Mouse (Mus musculus): ENCODE data around the gene 1700003E16Rik.

The 1700003E16Rik gene

DNA sequence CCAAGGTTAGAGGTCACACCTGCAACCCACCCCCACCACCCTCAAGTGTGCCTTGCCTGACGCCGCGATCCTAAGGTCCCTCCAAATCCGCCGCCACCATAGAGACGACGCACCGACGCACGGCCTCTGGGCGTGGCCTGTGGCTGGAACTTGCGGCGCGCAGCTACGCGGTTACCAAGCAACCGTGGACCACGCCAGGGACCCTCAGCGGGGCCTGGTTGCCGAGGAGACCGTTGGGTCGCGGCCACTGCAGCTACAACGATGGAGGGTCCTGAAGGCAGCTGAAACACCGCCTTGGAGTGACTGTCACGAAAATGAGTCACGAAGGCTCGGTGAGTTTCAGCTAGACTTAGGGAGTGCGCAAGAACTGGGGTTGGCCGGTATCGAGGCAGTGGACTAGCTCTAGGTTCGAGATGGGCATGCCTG is at the start of gene 1700003E16Rik, which contains the start of gene Wdr54:
1700003E16Rik (plus strand) TSS at position 146 of the 426 bp plus-strand sequence.
Wdr54 (minus strand) TSS at position 139 of the 426 bp plus-strand sequence.
- DNase-seq (ENCODE audit: low read depth in 2 of 2, low spot score in 2 of 2), result no peak

DNA sequence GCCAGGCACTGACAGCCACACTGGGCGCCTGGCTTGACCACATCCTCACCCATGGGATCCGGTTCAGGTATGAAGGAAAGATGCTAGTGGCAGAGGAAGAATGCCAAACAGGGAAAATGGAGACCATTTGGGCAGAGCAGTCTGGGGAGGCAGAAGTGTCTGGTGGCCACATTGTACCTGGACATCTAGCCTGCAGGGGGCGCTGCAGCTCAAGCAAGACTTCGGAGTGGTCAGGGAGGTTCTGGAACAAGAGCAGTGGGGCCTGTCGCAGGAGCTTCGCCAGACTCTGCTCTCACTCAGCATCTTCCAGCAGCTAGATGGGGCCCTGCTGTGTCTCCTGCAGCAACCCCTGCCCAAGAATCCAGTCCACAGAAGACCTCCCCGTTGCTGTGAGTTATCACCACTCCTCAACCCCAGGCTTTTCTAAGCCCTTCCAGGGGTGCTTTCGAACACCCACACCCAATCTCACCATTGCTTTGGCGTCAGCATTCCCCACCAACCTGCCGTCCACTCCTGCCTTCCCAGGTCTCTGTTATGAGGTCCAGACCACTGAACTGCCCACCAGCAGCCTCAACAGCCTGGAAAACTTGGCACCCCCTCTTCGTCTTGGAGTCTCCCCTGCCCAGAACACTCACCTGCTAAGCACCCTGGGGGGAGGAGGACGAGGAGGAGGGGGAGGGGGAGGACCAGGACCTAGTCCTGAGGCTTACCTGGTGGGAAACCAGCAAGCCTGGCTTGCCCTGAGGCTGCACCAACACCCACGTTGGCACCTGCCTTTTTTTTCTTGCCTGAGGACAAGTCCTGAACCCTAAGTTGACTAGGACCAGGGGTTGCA is 48.4 kb upstream of the 1700003E16Rik start:
- peak; percentile 81 for DNase-seq (ENCODE audit: low read depth in 2 of 2, low spot score in 2 of 2)

DNA sequence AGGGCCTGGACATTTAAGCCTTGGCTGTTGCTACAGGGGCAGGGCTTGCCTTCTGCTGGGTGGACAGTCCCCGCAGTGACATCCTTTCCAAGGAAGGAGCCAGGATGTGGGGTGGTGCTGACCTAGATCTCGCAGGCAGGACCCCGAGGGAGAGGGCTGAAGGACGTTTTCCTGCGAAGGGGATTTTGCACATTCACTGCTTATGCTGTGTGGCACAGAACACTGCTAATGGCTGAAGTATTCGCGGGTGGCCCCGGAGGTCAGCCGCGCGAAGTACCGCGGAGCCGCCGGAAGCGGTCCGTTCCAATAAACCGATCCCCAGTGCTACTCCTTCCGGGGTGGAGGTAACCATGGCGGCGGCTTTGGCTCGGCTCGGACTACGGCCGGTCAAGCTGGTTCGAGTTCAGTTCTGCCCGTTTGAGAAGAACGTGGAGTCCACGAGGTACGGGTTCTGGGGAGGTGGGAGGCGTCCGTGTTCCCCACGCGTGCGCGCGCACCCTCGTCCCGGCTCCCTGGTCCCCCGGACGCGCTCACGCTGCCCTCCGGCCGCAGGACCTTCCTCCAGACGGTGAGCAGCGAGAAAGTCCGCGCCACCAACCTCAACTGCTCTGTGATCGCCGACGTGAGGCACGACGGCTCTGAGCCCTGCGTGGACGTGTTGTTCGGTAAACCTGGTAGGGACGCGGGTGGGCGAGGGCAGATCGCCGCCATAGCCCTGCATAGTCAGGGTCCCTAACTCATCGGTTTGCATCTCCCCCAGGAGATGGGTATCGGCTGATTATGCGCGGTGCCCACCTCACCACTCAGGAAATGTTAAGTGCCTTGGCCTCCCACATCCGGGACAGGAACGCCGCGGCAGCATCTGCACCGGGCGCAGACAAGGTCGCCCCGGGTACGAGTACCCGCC is 47.2 kb upstream of the 1700003E16Rik start, which contains the start of gene Mrpl53:
Mrpl53 (plus strand) TSS at position 279 of the 907 bp plus-strand sequence.
- peak; percentile 39 to 46 for DNase-seq (ENCODE audit: low read depth in 2 of 2, low spot score in 2 of 2)

DNA sequence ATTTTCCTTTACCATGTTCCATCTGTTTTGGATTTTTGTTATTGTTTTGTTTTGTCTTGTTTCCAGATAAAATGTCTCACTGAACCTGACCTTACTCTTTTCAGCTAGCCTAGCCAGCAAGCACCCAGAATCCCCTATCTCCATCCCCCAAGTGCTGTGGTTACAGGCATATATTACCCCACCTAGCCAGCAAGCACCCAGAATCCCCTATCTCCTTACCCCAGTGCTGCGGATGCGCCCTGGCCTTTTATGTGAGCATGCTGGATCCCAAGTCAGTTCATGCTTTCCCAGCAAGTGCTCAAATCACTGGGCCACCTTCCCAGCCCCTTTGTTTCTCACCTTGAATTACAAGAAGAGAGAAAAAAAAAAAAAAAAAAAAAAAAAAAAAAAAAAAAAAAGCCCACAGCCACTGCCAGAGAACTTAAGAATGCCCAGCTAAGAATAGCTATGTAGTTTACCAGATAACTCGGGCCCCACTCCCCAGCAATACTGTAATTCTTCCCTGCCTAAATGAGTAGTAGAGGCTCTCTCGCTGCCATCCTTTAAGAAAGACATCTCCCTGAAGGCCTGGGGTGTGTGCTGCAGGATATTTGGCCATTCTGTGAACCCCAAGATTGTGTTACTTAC is 44.6 kb upstream of the 1700003E16Rik start:
- DNase-seq (ENCODE audit: low read depth in 2 of 2, low spot score in 2 of 2), result no peak

DNA sequence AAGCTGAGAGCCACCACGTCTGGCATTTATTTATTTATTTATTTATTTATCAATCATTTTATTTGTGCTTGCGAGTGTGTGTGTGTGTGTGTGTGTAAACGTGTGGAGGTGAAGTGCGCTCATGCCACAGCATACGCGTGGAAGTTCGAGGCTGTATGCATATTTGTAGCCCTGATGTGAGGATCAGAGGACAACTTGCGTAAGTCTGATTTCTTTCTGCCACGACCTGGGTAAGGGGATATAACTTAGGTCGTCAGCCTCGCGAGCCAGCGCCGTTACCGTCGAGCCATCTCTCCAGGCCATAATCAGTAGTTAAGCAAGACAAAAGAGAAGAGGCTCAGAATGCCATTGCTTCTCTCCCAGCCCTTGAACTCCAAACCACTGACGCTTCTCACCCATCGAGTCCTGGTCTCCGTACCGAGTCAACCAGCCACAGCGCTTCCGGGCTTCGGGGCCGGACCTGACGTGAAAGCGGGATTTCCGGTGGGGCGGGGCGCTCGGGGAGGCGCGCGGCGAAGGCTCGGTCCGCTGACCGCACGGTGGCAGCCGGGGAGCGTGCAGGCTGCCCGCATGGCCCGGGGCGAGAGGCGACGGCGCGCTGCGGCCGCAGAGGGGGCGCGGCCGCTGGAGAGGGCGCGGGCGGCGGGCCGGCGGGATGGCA is 41.1 kb upstream of the 1700003E16Rik start, which contains the start of gene Mogs:
Mogs (plus strand) TSS at position 486 of the 661 bp plus-strand sequence.
- DNase-seq (ENCODE audit: low read depth in 2 of 2, low spot score in 2 of 2), result peak; percentile 77 to 79

DNA sequence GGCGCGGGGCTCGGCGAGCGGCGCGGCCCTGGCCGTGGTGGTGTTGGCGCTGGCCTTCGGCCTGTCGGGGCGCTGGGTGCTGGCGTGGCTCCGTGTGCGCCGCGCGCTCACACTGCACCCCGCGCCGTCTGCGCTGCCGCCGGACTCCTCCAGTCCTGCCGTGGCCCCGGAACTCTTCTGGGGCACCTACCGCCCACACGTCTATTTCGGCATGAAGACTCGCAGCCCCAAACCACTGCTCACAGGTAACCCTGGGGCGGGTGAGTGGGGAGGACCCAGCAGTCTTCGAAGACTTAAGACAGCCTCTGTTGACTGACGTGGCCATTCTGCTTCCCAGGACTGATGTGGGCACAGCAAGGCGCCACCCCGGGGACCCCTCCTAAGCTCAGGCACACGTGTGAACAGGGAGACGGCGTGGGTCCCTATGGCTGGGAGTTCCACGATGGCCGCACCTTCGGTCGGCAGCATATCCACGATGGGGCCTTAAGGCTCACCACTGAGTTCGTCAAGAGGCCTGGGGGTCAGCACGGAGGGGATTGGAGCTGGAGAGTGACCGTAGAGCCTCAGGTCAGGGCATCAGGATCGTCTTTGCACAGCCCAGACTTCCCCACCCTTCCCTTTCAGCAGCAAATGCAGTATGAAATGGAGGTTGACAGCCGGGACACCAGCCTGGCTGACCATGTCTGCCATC is 40.4 kb upstream of the 1700003E16Rik start:
- peak in 1 of 2 experiments; percentile 31 for DNase-seq (ENCODE audit: low read depth in 2 of 2, low spot score in 2 of 2)

DNA sequence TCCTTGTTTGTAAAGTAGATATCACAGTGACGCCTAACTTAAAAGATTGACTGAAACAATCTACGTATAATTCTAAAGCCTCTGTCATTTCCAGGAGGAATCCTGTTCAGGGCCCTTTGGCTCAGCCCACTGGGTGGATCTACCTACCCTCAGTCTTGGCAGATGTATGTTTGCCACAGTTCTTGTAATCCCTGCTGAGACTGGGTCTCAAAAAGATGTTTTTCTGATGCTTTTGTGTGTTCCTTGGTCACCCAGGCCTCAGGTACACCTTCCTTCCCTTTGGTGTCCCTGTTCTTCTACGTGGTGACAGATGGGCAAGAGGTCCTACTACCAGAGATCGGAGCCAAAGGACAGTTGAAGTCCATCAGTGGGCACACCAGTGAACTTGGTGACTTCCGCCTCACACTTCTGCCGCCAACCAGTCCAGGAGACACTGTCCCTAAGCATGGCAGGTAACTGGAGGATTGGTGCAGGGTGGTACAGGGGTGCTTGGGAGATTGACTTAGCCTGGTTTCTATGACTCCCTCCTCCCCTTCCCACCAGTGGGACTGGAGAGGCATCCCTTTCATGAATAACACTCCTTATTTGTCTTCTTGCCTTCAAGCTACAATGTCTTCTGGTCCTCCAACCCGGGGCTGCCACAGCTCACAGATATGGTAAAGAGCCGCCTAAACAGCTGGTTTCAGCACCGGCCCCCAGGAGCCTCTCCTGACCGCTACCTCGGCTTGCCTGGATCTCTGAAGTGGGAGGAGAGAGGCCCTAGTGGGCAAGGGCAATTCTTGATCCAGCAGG is 39.6 kb upstream of the 1700003E16Rik start:
- DNase-seq (ENCODE audit: low read depth in 2 of 2, low spot score in 2 of 2), result no peak

DNA sequence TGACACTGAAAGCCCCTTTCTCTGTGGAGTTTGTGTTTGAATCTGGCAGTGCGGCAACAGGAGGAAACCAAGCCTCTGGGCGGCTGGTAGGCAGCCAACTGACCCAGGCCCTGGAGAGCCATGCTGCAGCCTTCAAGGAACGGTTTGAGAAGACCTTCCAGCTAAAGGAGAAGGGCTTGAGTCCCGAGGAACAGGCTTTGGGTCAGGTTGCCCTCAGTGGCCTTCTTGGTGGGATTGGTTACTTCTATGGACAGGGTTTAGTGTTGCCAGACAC is 39.1 kb upstream of the 1700003E16Rik start:
- DNase-seq (ENCODE audit: low read depth in 2 of 2, low spot score in 2 of 2), result no peak

DNA sequence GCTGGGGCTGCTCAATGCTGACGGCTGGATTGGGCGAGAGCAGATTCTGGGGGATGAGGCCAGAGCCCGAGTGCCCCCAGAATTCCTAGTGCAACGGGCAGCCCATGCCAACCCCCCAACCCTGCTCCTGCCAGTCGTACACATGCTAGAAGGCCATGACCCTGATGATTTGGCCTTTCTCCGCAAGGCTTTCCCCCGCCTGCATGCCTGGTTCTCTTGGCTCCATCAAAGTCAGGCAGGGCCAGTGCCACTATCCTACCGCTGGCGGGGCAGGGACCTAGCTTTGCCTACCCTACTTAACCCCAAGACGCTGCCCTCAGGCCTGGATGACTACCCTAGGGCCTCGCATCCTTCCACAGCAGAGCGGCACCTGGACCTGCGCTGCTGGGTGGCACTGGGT is 38.6 kb upstream of the 1700003E16Rik start:
- no peak for DNase-seq (ENCODE audit: low read depth in 2 of 2, low spot score in 2 of 2)

DNA sequence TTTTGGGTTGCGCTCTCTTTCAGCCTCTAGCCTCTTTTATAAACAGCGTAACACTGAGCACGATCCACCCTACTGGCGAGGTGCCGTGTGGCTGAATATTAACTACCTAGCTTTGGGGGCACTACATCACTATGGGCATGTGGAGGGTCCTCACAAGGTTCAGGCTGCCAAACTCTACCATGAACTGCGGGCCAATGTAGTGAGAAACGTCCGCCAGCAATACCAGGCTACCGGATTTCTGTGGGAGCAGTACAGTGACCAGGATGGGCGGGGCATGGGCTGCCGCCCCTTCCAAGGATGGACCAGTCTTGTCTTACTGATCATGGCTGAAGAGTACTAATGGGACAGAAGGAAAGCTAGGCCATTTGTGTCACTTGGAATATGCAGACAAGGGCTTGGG is 37.8 kb upstream of the 1700003E16Rik start:
- no peak for DNase-seq (ENCODE audit: low read depth in 2 of 2, low spot score in 2 of 2)

DNA sequence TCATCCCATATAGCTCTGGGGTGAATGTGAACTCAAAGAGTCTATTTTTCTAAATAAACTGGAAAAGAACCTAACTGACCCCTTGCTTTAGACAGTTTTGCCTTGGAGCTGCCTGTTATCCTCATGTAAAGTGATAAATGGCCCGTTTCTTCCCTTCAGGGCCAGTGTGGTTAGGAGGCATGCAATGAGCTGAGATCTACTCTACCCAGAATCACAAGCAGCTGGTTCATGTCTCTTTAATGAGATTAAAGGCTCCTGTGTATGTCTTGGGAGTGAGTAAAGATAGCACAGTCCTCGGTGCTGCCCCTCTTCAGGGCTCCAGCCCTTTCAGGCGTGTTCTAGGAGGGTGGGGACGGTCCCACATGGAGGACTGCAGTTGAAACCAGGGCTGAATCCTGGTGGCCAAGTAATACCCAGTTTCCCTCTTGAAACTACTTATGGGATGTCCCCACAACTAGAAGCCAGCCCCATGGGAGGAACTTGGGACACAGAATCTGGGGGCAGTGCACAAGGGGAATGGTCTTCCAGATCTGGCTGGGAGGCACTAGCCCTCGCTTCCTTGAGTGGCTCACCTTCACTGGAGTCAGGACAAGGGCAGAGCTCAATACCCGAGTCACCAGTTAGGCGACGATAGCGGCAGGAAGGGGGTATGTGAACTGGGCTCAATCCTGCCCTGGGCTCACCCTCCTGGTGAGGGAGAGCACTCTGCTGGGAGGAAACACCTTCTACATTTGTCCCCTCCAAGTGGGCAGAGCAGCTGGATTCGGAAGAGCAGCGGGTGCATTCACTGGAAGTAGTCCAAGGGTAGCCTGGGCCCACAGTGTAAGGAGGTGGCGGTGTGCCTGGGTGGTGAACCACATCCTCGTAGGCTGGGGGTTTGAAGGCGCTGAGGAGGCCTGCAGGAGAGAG is 37.1 kb upstream of the 1700003E16Rik start:
- peak in 1 of 2 experiments; percentile 29 for DNase-seq (ENCODE audit: low read depth in 2 of 2, low spot score in 2 of 2)

DNA sequence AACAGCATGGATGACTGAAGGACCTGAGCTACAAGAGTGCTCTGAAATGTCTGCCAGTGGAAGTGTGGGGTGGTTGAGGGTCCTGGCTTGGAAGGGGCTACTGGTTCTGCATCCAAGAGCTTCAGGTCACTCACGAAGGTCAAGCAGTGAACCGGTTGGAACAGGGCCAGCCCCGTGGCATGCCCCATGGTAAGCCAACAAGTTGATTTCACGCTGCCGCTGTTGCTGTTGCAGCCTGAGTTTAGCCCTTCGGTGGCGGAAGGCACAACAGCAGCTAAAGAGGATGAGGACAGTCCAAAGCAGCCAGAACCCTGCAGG is 36.5 kb upstream of the 1700003E16Rik start:
- no peak for DNase-seq (ENCODE audit: low read depth in 2 of 2, low spot score in 2 of 2)

DNA sequence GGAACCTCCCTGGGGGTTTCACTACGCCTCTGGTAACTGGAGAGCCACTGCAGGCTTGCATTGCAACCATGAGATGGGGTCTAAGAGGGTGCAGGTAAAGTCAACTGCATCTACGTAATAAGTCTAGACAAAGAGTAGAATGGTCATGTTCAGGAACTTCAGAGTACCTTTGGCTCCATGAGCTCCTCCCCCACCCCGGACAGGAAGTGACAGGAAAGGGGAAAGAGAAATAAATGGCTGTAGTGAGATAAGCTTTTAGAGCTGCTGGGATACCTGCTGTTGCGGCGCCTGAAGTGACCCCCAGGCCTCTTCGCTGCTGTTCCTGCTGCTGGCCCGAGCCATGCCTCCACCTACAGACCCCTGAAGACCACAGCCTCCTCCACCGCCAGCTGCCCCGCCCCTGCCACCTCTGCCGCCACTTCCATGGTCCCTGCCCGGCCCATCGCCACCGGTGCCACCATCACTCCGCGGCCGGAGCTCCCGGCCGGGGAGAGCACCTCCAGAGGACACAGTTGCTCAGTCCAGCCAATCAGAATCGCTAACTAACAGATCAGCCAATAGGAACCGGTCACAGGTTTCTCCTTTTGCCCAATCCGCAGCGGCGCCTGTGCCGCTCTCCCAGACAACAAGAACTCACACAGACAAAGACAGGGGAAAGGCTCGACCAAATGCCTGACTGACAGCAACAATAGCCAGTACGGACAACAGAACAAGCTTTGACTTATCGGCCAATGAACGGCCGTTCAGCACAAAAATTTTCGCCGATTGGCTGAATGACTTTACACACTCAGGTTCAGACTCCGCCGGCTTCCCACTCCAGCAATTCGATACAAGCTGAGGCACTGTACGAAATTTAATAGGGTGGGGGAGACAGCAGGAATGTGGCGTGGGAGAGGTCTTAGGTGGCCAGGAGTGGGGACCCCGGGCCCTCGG is 35.0 kb upstream of the 1700003E16Rik start, which contains the start of gene Wbp1:
Wbp1 (minus strand) TSS at position 630 of the 933 bp plus-strand sequence.
- DNase-seq (ENCODE audit: low read depth in 2 of 2, low spot score in 2 of 2), result peak; percentile 87 to 89

DNA sequence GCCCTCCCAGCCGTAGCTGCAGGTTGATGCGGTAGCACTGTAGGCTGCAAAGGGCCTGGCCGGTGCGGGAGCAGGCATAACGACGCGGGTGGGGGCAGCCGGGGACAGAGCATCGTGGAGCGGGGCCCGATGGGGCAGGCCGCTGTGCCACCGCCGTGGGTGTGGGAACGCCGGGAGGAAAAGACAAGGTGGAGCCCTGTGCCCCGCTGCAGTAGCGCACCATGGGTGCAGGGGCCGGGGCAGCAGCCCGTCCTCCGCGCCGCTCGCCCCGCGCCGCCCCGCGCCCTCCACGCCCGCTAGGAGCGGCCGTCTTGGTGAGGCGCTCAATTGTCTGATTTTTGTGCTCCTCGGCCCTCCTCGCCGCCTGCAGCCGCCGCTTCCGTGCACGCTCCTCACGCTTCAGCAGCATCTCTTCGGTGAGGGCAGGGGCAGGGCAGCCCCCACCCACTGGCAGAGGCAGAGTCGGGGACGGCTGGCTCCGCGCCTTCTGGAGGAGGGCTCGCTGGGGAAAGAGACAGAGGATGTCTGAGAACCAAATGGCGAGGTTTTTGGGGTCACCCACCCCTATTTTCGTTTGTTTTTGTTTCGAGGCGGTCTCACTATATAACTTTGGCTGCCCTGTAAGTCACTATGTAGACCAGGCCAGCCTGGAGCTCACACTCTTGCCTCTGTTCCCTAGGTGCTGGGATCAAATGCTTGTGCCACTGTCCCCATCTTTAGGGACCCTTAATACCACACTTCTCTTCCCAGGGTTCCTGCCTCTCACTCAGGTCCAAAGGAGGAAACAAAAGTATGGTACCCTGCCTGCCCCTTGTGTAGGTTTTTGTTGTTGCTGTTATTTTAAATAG is 34.1 kb upstream of the 1700003E16Rik start:
- no peak for DNase-seq (ENCODE audit: low read depth in 2 of 2, low spot score in 2 of 2)

DNA sequence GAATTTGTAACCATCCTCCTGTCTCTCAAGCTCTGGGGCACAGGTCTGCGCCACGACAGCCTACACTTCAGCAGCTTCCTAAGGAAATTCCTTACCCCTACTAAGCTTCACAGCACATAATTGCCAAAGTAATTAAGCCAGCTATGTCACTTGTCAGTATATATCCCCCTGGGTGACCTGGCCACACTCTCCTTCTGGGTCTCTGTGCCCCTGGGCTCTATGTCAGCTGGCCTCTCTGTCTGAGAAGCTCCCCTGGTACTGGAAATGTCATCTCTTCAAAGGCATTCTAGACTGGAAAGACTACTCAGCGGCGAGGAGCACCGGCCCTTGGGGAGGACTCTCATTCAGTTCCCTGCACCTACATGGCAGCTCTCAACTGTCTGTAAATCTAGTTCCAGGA is 33.2 kb upstream of the 1700003E16Rik start:
- DNase-seq (ENCODE audit: low read depth in 2 of 2, low spot score in 2 of 2), result no peak

DNA sequence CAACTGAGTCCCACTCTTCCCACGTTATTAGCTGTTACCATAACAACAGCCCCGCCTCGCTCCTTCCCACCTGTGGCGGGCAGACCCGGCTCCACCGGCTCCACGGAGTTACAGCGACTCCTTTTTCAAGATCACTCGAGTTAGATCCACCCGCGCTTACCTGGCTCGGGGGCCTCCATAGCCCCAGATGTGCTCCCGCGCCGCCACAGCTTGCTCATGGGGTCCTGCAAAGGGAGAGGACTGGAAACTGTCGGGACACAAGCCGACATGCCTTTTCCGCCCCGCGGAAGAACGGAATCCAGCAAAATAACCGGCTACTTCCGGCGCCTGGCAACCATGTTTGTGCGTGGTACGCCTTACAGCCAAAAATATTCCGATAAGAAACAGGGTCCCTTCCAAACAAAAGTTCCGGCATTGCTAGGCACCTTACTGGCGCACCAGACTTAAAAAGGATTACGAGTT is 31.3 kb upstream of the 1700003E16Rik start:
- DNase-seq (ENCODE audit: low read depth in 2 of 2, low spot score in 2 of 2), result peak; percentile 90 to 92

All from CD8-positive naive resting alpha-beta T cell, adult 2 months (primary cell).